Mouse (Mus musculus) cortical plate, adult 2 months (tissue): ENCODE results near the gene Il19. TPM values are rescaled to one million over a fixed set of nuclear protein-coding genes. Genes with fewer than 3 reads are reported as not detected.

Experiments
- H3K27ac ChIP-seq: fragments of 200-500 bp; 2 replicates; pipeline ENCODE4 v1.5.1; 2012; ENCODE audit warnings: low read length, control low read depth, inconsistent platforms; ENCODE audit not compliant: insufficient read depth
- H3K4me1 ChIP-seq: fragments of 200-500 bp; 2 replicates; pipeline ENCODE4 v1.6.1; 2011; ENCODE audit warnings: low read length; ENCODE audit not compliant: control insufficient read depth, insufficient read depth
- H3K4me3 ChIP-seq: fragments of 200-500 bp; 2 replicates; pipeline ENCODE4 v1.5.1; 2011; ENCODE audit warnings: mild to moderate bottlenecking, low read length, control low read depth; ENCODE audit not compliant: insufficient read depth
- CTCF ChIP-seq: fragments of 200-500 bp; IDR thresholded peaks from 2 replicates; pipeline ENCODE4 v1.5.1; 2011; ENCODE audit warnings: mild to moderate bottlenecking, control low read depth, low read length; ENCODE audit not compliant: insufficient read depth; ENCODE audit errors: extremely low read depth
- POLR2A ChIP-seq: fragments of 200-500 bp; IDR thresholded peaks from 2 replicates; pipeline ENCODE4 v1.6.1; 2011; ENCODE audit warnings: mild to moderate bottlenecking, low read length, control low read depth; ENCODE audit not compliant: insufficient read depth; ENCODE audit errors: extremely low read depth
- polyA plus RNA-seq: library from polyadenylated mRNA; depleted of rRNA; stranded (reverse); fragments of >200 nt; gene quantifications from 2 replicates; pipeline ENCODE4 v1.2.3, GENCODE M21; 2012

Il19 gene
- polyA plus RNA-seq, 1 experiment: not detected

GRCm38 (mm10) chr1:130937170-130937569 is 2.7 kb downstream of the Il19 start:
- no peak for TF ChIP-seq CTCF
- Histone ChIP-seq H3K4me3 (no peak overlapping the region), H3K27ac (no peak overlapping the region), H3K4me1 (no peaks in the 10 kb centered on the region)

DNA sequence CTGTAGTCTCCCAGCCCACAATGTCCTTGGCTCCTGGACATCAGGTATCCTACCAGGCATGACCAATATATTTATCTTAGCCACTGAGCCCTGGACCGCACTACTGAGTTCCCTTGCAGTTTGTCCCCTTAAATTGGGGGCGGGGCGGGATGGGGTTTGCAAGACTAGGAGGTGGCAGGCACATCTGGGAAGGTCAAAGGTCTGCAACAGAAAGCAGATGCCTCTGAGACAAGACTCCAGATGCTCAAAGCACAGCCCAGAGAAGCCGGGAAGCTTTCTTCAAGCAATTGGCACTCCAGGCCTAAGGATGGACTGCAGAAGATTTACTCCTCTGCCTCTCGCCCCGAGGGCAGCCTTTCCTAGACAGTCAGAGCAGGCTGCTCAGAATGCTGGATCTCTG is 3.6 kb downstream of the Il19 start:
- no peaks in the 10 kb centered on the region for H3K4me1 ChIP-seq
- TF ChIP-seq CTCF: no peak
- no peak for TF ChIP-seq POLR2A
- no peak overlapping the region for H3K27ac ChIP-seq
- no peak overlapping the region for H3K4me3 ChIP-seq

DNA sequence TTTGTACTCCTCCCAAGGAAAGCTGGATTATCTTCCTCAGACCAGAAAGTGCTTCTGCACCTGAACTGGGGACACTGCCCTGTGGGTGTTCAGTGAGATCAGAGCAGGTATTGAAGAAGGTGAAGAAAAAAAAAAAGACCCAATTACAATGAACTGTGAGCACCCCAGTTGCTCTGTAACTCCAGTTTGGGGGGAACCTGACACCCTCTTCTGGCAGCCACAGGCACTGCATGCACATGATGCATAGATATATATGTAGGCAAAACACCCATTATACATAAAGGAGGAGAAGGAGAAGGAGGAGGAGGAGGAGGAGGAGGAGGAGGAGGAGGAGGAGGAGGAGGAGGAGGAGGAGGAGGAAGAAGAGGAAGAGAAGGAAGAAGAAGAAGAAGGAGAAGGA is 13.4 kb downstream of the Il19 start:
- H3K4me3 ChIP-seq: no peak overlapping the region
- TF ChIP-seq POLR2A: no peak
- TF ChIP-seq CTCF: no peak
- no peaks in the 10 kb centered on the region for H3K4me1 ChIP-seq
- no peak overlapping the region for H3K27ac ChIP-seq

- H3K4me3 ChIP-seq: no peak overlapping the region
- no peak for TF ChIP-seq CTCF
- TF ChIP-seq POLR2A: no peak
- no peaks in the 10 kb centered on the region for H3K4me1 ChIP-seq
- H3K27ac ChIP-seq: no peak overlapping the region
These were observed 21.5 kb downstream of the Il19 start for GRCm38 (mm10) chr1:130918323-130918980.

- Histone ChIP-seq H3K4me3 (no peak within 1 kb of the TSS), H3K27ac (no peak within 1 kb of the TSS), H3K4me1 (no peaks in the 10 kb centered on the region)
- TF ChIP-seq CTCF: no peak
- TF ChIP-seq POLR2A: no peak
These were observed 28.4 kb downstream of the Il19 start, which contains the start of gene Il20 for GRCm38 (mm10) chr1:130911401-130912010. Il20 (minus strand) TSS chr1:130911451.

- Histone ChIP-seq H3K4me1 (no peaks in the 10 kb centered on the region), H3K4me3 (no peak overlapping the region), H3K27ac (no peak overlapping the region)
- no peak for TF ChIP-seq POLR2A
- TF ChIP-seq CTCF: no peak
These were observed 37.4 kb downstream of the Il19 start for GRCm38 (mm10) chr1:130902505-130902904.

GRCm38 (mm10) chr1:130894468-130894867 is 45.4 kb downstream of the Il19 start:
- TF ChIP-seq POLR2A (no peak), CTCF (no peak)
- Histone ChIP-seq H3K4me1 (no peaks in the 10 kb centered on the region), H3K4me3 (no peak overlapping the region), H3K27ac (no peak overlapping the region)

GRCm38 (mm10) chr1:130893329-130894040 is 46.4 kb downstream of the Il19 start:
- TF ChIP-seq POLR2A (no peak), CTCF (no peak)
- Histone ChIP-seq H3K4me1 (no peaks in the 10 kb centered on the region), H3K4me3 (no peak overlapping the region), H3K27ac (no peak overlapping the region)

- Histone ChIP-seq H3K27ac (no peak overlapping the region), H3K4me3 (no peak overlapping the region), H3K4me1 (no peaks in the 10 kb centered on the region)
- no peak for TF ChIP-seq CTCF
- TF ChIP-seq POLR2A: no peak
These were observed 47.5 kb downstream of the Il19 start for GRCm38 (mm10) chr1:130892446-130892845.

- TF ChIP-seq POLR2A (no peak), CTCF (no peak)
- H3K4me1 ChIP-seq: no peaks in the 10 kb centered on the region
- H3K4me3 ChIP-seq: no peak within 1 kb of the TSS
- H3K27ac ChIP-seq: no peak within 1 kb of the TSS
These were observed 52.6 kb downstream of the Il19 start, which contains the start of gene Il24 for GRCm38 (mm10) chr1:130887354-130887753. Il24 (minus strand) TSS chr1:130887454.
